Mouse (Mus musculus): Measurements from ENCODE around the gene Atad5. TPM values are rescaled to one million over a fixed set of nuclear protein-coding genes. Genes with fewer than 3 reads are reported as not detected.
"Not testable (repeated sequence)": the region's sequence is repeated elsewhere in the genome, so short reads cannot be mapped to it uniquely, and the experiment has no call there.

The Atad5 gene
- polyA plus RNA-seq, 1 experiment from 2014 or later: 1.7 TPM

GRCm38 (mm10) chr11:80142872-80143271 is 53.7 kb downstream of the Atad5 start:
- H3K9ac ChIP-seq (replicated peaks; ENCODE audit: low read depth): no peak overlapping the region
- H3K27me3 ChIP-seq (replicated peaks; ENCODE audit: insufficient read depth, low read length): no peaks in the 10 kb centered on the region
- peak overlapping the region; percentile 88; the same call in 1 of the 2 replicates for H3K27ac ChIP-seq (ENCODE audit: low read length)
- ATAC-seq (peak; percentile 25; the same call in 1 of the 2 replicates), DNase-seq (ENCODE audit: low spot score) (peak; percentile 48)
- peak overlapping the region; percentile 85; the same call in 1 of the 2 replicates for H3K4me3 ChIP-seq (ENCODE audit: low read depth, low read length)
- H3K36me3 ChIP-seq (ENCODE audit: insufficient read depth, low read length): no peaks in the 10 kb centered on the region
- H3K4me1 ChIP-seq (ENCODE audit: insufficient read depth, low read depth, low read length): peaks cover 4% of the 10 kb centered on the region; the same call in 1 of the 2 replicates
- no peaks in the 10 kb centered on the region for H3K9me3 ChIP-seq (ENCODE audit: low read length)
- H3K4me2 ChIP-seq (replicated peaks; ENCODE audit: low read depth, low read length): peak overlapping the region; percentile 90
- no peak for TF ChIP-seq CTCF (IDR thresholded peaks at IDR 0.05)
- no peak for TF ChIP-seq EP300 (IDR thresholded peaks at IDR 0.05)
- WGBS: 37% methylated on average over 8 of the region's 8 CpGs

GRCm38 (mm10) chr11:80145787-80146275 is 56.6 kb downstream of the Atad5 start:
- no peak overlapping the region for H3K4me2 ChIP-seq (replicated peaks; ENCODE audit: low read depth, low read length)
- H3K9ac ChIP-seq (replicated peaks; ENCODE audit: low read depth): no peak overlapping the region
- no peak for TF ChIP-seq EP300 (IDR thresholded peaks at IDR 0.05)
- TF ChIP-seq CTCF (IDR thresholded peaks at IDR 0.05): no peak
- no peak for ATAC-seq
- H3K4me1 ChIP-seq (ENCODE audit: insufficient read depth, low read depth, low read length): peaks cover 4% of the 10 kb centered on the region; the same call in 1 of the 2 replicates
- 21% methylated on average over 10 of the region's 10 CpGs for WGBS
- no peaks in the 10 kb centered on the region for H3K9me3 ChIP-seq (ENCODE audit: low read length)
- H3K36me3 ChIP-seq (ENCODE audit: insufficient read depth, low read length): no peaks in the 10 kb centered on the region
- no peak overlapping the region for H3K27ac ChIP-seq (ENCODE audit: low read length)
- peak; percentile 44 for DNase-seq (ENCODE audit: low spot score)
- no peak overlapping the region for H3K4me3 ChIP-seq (ENCODE audit: low read depth, low read length)
- no peaks in the 10 kb centered on the region for H3K27me3 ChIP-seq (replicated peaks; ENCODE audit: insufficient read depth, low read length)

GRCm38 (mm10) chr11:80147748-80148147 is 58.5 kb downstream of the Atad5 start:
- H3K9me3 ChIP-seq (ENCODE audit: low read length): no peaks in the 10 kb centered on the region
- 63% methylated on average over 6 of the region's 6 CpGs for WGBS

GRCm38 (mm10) chr11:80148313-80148712 is 59.1 kb downstream of the Atad5 start:
- Histone ChIP-seq H3K4me1 (ENCODE audit: insufficient read depth, low read depth, low read length) (no peaks in the 10 kb centered on the region), H3K4me2 (replicated peaks; ENCODE audit: low read depth, low read length) (no peak overlapping the region), H3K9ac (replicated peaks; ENCODE audit: low read depth) (no peak overlapping the region), H3K27ac (ENCODE audit: low read length) (0 out of 2 replicates have a peak overlapping the region, but pooled peaks have one; percentile 51), H3K4me3 (ENCODE audit: low read depth, low read length) (no peak overlapping the region), H3K9me3 (ENCODE audit: low read length) (no peaks in the 10 kb centered on the region), H3K27me3 (replicated peaks; ENCODE audit: insufficient read depth, low read length) (no peaks in the 10 kb centered on the region), H3K36me3 (ENCODE audit: insufficient read depth, low read length) (no peaks in the 10 kb centered on the region)
- 29% methylated on average over 1 of the region's 1 CpGs for WGBS
- ATAC-seq (peak; percentile 88), DNase-seq (ENCODE audit: low spot score) (peak; percentile 88)
- TF ChIP-seq EP300 (IDR thresholded peaks at IDR 0.05) (peak; percentile 83), CTCF (IDR thresholded peaks at IDR 0.05) (no peak)

More at GRCm38 (mm10) chr11:80147748-80148147, 58.5 kb downstream of the Atad5 start:
- no peak overlapping the region for H3K27ac ChIP-seq (ENCODE audit: low read length)
- H3K4me1 ChIP-seq (ENCODE audit: insufficient read depth, low read depth, low read length): peaks cover 3% of the 10 kb centered on the region; the same call in 1 of the 2 replicates
- H3K4me3 ChIP-seq (ENCODE audit: low read depth, low read length): no peak overlapping the region
- no peaks in the 10 kb centered on the region for H3K36me3 ChIP-seq (ENCODE audit: insufficient read depth, low read length)
- no peak overlapping the region for H3K4me2 ChIP-seq (replicated peaks; ENCODE audit: low read depth, low read length)
- TF ChIP-seq EP300 (IDR thresholded peaks at IDR 0.05) (no peak), CTCF (IDR thresholded peaks at IDR 0.05) (no peak)
- no peak overlapping the region for H3K9ac ChIP-seq (replicated peaks; ENCODE audit: low read depth)
- ATAC-seq (no peak), DNase-seq (ENCODE audit: low spot score) (peak; percentile 23)
- H3K27me3 ChIP-seq (replicated peaks; ENCODE audit: insufficient read depth, low read length): no peaks in the 10 kb centered on the region

- not testable (repeated sequence) for H3K36me3 ChIP-seq (ENCODE audit: insufficient read depth, low read length); H3K27me3 ChIP-seq (replicated peaks; ENCODE audit: insufficient read depth, low read length); H3K4me1 ChIP-seq (ENCODE audit: insufficient read depth, low read depth, low read length); H3K4me3 ChIP-seq (ENCODE audit: low read depth, low read length); H3K27ac ChIP-seq (ENCODE audit: low read length); DNase-seq (ENCODE audit: low spot score); H3K9ac ChIP-seq (replicated peaks; ENCODE audit: low read depth); H3K4me2 ChIP-seq (replicated peaks; ENCODE audit: low read depth, low read length); ATAC-seq; H3K9me3 ChIP-seq (ENCODE audit: low read length)
- WGBS: 53% methylated on average over 1 of the region's 4 CpGs
These were observed 59.8 kb downstream of the Atad5 start for GRCm38 (mm10) chr11:80148974-80149373.

- Histone ChIP-seq H3K27me3 (replicated peaks; ENCODE audit: insufficient read depth, low read length) (peaks cover 2% of the 10 kb centered on the region; the same call in 1 of the 2 replicates), H3K4me1 (ENCODE audit: insufficient read depth, low read depth, low read length) (0 out of 2 replicates have a peak, but pooled peaks cover 3% of the 10 kb centered on the region), H3K9me3 (ENCODE audit: low read length) (no peaks in the 10 kb centered on the region), H3K36me3 (ENCODE audit: insufficient read depth, low read length) (no peaks in the 10 kb centered on the region), H3K4me3 (ENCODE audit: low read depth, low read length) (no peak overlapping the region), H3K27ac (ENCODE audit: low read length) (no peak overlapping the region), H3K4me2 (replicated peaks; ENCODE audit: low read depth, low read length) (no peak overlapping the region), H3K9ac (replicated peaks; ENCODE audit: low read depth) (no peak overlapping the region)
- ATAC-seq: no peak
- TF ChIP-seq CTCF (IDR thresholded peaks at IDR 0.05): no peak
- TF ChIP-seq EP300 (IDR thresholded peaks at IDR 0.05): no peak
- 82% methylated on average over 8 of the region's 8 CpGs for WGBS
- DNase-seq (ENCODE audit: low spot score): no peak
These were observed 60.3 kb downstream of the Atad5 start for GRCm38 (mm10) chr11:80149412-80150023.

Data from lung, postnatal 0 days (tissue).